Mouse (Mus musculus) liver, adult (tissue): ENCODE data around the gene 0610037L13Rik.

Experiments
- GATA4 ChIP-seq: IDR thresholded peaks from 2 replicates; pipeline ENCODE4 v1.6.1; 2014; ENCODE audit warnings: mild to moderate bottlenecking, low read length; ENCODE audit not compliant: insufficient replicate concordance

The 0610037L13Rik gene

DNA sequence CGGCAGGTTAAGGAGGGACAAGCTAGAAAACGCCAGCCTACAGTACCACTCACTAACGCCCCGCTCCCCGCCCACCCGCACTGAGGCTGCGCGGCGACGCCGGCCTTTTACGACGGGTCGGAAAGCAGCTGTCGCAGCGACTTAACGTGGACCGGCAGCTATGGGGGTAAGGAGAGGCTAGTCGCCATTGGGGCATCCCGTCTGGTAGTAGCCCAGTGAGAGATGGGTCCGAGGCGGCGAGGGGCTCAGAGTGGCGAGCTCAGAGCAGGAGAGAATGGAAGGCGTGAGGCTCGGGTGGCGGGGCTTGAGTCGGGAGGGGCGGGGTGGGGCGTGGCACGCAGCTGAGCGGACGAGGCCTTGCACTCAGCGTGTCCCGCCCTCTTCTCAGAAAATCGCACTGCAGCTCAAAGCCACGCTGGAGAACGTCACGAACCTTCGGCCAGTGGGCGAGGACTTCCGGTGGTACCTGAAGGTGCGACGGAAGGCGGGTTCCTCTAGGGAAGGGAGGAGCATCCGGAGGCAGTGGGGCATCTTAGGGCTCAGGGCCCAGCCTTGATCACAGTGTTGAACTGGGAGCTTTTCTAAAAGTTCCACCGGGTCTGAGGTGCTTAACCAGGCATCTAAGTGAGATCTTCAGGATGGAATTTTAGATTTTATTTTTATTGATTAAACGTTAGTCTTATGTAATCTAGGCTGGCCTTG lies at the start of gene 0610037L13Rik:
TSS of gene 0610037L13Rik (plus strand) at position 83 of the 702 bp plus-strand sequence.
- no peak; the same call in 1 of the 2 replicates for TF ChIP-seq GATA4

DNA sequence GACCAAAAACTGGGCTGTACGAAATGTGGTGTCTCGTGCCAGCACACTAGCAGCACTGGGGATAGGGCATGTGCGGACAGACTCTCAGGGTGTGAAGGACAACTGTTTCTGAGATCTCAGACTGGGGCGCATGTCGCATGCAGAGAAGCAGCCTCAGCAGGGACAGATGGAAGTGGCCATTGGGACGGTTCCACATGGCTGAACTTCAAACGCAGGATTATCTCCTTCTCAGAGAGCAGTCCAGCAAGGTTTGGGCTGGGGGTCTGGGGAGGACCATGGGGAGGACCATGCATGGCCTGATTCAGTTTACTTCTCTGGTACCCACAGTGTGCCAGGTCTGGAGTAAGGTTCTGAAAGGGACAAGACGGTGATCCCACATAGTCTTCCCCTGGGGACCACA lies 45.9 kb upstream of the 0610037L13Rik start:
- TF ChIP-seq GATA4: no peak

DNA sequence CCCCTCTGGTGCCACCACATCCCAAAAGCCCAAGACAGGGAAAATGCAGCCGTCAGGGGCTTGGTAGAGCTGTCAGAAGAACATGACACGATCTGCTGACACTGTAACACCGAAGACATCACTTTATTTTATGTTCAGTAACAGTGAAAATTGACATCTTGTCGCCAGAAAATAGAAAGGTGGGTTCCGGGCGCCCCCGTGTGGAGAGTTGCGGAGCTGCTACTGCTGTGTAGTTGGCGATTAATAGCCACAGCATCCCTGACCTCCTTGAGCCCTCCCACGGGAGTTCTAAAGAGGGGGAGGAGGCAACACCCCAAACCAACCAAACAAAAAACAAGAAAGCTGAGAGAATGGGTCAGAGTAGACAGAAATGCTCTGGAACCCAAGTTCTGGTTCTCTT lies 44.6 kb upstream of the 0610037L13Rik start:
- TF ChIP-seq GATA4: no peak

DNA sequence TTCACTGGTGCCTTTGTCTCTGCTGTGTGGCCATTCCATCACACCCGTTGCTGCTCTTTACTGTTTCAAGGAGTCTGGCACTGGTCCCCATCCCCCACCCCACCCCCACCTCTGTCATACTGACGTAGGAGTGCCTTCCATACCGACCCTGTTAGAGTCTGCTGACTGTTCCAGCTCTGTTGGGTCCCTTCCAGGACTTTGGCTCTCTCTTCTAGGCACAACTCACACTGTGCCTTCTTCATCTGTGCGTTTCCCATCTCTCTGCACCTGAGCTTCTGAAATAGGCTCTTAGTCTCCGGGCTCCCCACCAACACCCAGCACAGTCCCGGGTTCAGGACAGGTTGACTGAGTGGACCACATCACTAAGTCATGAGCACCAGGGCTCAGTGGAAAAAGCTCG lies 42.8 kb upstream of the 0610037L13Rik start:
- no peak for TF ChIP-seq GATA4

DNA sequence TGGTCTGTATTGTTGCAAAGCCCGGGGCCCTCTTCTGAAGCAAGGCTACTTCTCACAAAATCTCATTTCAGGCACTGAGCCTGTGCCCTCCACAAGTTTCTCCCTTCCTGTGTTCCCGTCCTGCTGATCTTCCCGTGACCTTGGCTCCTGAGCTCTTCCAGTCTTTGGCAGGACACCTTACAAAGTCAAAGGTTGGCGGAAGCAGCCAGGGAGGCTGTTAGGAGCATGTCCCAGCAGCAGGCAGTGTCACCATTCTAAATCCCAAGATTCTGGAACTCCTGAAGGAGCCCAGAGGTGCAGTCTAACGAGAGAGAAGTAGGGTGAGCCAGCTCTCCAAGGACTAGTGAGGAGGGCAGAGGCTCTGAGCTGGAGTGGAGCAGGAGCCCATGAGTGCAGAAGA lies 41.1 kb upstream of the 0610037L13Rik start:
- TF ChIP-seq GATA4: no peak

DNA sequence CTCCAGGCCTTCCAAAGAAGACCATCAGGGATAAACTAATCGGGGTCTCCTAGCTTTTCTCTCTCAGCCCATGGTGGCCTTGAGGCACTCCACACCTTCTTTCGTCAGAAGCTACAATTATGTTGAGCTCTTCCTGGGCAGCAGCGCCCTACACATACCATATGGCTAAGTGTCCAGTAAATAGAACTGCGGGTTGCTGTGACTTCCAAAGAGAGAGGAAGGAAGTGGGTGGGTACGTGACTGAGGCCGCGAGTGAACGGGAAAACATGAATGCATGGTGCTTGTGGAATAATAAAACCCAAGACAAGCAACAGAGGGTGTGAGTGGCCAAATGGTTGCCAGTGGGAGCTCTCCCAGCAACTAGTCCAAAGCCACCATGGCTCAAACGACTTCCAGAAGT lies 40.0 kb upstream of the 0610037L13Rik start:
- no peak for TF ChIP-seq GATA4

DNA sequence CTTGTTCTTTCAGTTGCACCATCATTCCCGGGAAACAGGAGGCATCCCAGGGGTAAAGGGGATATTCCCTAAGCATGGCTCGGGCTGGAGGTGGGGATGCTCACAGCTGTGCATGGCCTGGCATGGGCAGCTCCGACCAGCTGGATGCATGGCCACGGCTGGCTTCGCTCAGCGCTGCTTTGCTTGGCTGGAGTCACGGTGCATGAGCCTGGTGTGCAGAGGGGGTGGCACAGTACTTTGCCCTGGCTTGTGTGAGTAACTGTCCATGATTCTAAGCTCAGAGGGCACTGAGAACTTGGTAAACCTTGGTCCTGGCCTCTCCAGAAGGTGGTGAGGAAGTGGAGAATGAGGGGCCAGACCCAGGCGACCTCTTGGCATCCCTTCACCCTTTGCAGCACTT lies 39.5 kb upstream of the 0610037L13Rik start:
- no peak for TF ChIP-seq GATA4

DNA sequence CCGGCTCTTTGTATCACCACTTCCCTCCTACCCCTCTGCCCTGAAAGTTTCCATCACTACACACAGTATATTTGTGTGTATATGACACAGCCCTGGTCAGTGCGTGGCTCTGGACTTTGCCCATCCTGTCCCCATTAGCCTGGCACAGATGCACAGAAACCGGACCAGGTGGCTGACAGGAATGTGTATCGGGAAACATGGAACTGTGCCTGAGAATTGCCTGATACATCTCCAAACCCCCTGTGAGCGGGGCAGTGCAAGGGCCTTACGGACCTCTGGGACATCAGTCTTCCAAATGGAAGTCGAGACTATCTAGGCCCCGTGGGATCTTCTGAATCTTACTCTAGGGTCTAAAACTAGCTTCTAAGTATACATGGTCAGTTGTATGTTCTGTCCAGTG lies 36.3 kb upstream of the 0610037L13Rik start:
- no peak for TF ChIP-seq GATA4

DNA sequence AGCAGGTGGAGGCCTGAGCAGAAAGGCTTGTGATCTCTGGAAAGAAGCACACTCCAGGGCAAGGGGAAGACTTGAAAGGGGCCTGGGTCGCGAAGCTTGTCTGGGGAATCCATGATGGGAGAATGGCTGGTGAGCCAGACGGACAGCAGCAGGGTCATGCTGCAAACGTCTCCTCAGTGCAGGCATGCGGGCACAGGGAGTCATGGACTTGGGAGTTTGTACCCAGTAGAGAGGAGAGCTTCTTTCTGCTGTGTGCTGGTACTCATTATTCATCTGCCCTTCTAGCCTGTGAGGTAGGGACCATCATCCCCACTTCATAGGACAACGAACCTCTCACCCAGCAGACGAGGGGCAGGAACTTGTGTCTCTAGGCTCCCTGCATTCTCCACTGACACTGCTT lies 35.8 kb upstream of the 0610037L13Rik start:
- TF ChIP-seq GATA4: no peak

DNA sequence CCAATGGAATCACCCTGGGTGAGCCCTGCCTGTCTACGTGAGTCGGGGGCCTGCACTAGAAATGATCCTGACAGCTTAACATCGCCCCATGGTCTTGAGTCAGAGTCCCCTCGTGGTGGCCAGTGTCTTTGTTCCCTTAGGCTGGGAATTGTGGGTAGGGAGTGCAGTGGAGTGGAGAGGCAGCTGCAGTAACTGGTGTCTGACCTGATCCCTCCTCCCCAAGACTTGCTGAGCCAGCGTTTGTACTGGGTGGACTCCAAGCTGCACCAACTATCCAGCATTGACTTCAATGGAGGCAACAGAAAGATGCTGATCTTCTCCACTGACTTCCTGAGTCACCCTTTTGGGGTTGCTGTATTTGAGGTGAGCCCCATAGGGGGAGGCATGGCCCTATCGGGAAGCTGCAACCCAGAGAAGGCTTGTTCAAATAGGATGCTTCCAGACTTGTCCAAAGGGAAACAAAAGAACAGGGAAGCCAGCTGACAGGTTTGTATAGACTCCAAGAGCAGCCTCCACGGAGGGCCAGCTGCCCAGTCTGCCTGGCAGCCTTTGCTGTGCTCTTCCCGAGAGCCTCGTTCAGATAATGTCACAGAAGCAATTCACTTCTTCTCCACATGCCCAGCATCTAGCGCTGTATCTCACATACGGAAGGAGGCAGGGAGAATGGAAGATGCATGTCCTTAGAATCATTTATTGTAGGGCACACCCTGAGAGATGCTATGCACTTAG lies 32.5 kb upstream of the 0610037L13Rik start:
- TF ChIP-seq GATA4: no peak

DNA sequence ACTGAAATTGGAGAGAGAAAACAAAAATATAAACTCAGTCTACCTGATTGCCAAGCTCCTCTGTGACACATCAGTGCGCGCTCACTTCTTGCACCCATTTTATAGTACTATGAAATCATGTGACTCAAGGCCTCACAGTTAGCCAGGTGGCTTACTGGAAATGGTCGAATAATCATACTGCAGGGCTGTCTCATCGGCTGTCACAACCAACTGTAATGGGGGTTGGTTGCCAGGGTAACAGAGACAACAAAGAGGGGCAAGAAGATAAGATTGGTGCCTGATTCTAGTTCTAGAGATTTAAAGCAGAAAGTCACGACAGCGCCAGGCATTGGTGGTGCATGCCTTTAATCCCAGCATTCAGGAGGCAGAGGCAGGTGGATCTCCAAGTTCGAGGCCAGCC lies 30.6 kb upstream of the 0610037L13Rik start:
- no peak for TF ChIP-seq GATA4

DNA sequence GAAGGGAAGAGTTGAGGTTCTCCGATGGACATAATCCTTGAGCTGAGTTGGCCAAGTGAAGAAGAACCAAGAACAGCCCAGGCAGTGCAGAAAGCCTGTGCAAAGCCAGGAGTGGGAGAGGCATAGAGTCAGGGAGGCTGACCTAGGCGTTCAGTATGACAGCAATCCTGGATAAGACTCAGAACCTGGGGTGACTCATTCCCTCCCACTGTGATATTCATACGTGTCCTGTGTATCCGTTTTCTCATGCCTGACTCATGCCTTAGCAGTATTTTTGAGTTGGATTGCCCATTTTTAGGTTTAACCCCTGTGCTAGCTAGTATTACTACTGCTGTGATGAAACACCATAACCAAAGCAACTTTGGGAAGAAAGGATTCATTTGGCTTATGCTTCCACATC lies 24.7 kb upstream of the 0610037L13Rik start:
- TF ChIP-seq GATA4: no peak

DNA sequence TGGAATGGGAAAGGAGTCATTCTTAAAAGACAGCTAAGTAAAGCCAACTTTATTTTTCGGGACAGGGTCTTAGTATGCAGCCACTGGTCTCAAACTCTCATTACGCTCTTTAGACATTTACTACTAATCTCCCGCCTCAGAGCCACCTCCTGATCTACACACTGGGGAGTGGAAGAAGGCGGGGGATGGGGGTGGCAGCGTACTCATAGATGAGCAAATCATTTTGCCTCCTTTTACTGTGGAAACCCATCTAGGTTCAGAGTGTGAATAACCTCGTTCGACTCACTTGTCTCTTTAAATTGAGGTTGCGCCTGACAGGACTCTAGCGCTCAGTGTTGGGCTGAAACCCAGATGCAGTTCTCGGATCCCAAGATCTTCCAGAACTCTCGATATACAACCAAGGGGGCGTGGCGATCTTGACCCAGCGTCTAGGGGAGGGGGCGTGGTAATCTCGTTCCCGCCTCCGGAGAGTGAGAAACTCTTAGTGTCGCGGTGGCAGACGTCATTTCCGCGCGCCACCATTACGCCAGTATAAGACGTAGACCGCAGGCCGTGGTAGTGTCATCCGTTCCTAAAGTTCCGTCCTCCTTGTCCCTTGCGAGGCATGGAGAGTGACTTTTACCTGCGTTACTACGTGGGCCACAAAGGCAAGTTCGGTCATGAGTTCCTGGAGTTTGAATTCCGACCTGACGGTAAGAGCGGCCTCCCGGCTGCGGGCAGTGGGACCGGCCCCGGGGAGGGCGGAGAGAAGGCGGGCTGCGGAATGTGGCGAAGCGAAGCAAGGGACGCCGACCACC lies 10.2 kb upstream of the 0610037L13Rik start, which contains the start of gene Magoh:
TSS of gene Magoh (plus strand) at position 502 of the 797 bp plus-strand sequence.
- no peak; the same call in 1 of the 2 replicates for TF ChIP-seq GATA4

DNA sequence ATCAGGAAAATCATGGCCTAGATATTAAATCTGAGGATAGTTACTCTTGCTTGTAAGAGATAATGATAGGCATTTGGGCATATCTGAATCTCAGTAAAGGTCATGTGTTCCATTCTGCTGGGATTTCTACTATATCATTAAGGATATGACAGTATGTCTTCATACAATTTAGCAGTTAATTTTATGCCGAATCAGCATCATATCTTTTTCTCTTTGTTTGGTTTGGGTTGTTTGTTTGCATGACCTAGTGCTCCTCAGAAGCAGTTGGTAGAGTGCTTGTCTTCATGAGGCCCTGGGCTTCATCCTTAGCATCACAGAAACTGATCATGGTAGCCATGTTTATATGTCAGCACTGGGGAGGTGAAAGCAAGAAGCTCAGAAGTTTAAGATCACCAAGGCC lies 8.0 kb upstream of the 0610037L13Rik start:
- no peak for TF ChIP-seq GATA4

DNA sequence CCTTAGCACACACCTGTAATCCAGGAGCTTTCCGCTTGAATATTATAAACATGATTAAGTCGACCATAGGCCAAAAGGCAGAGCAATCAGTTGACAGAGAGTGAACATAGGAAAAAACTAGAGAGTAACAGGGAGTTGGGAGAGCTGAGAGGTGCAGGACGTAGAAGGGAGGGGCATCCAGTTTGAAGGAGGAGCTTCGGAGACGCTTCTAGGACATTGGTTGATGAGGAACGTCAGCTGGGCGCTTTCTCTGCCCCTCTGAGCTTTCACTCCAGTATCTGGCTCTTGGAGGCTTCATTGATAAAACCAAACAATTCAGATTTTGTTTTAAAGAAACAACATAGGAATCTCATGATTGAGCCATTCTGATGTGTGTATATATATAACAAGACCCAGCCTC lies 3.2 kb upstream of the 0610037L13Rik start:
- no peak for TF ChIP-seq GATA4

DNA sequence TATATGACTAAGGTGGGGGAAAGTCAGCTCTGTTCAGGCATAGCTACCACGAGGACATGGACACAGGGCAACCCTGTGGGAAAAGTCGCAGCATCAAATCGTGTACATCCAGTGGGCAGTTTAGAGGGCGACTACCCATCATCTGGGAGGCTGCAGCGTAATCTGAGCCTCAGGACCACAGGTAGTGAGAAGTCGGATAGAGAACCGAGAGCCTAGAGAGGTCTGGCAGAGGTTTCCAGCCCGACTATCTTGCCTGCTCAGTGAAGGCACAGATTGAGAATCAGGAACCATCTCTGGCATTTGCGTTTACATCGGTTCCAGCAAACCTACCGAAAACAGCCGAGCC lies 255 bp upstream of the 0610037L13Rik start:
- no peak for TF ChIP-seq GATA4
